Mouse (Mus musculus): ENCODE results near the gene Kcnq1.

DNA sequence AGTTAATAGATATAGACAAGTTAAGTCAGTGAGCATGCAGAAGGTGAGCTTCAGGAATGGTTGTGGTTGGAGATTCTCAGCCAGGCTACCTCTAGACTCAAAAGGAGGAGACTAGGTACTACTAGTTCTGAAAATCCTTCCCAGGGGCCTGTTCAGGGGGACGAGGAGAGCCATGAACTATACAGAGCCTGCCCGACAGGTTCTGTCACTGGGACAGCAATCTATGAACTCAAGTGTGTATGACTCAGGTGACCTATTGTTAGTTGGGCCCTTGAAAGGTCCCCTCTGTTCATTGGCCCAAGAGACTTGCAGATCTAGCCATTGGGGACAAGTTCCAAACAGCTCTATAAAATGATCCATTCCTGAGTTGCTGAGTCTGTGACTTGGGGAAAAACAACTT, 82.4 kb downstream of the Kcnq1 start:
- TF ChIP-seq ZNF384 (IDR thresholded peaks at IDR 0.05; ENCODE audit: low read depth, low read length) = no peak
- TF ChIP-seq ZC3H11A (IDR thresholded peaks at IDR 0.05; ENCODE audit: borderline replicate concordance, low read depth, low read length) = no peak
- no peak for TF ChIP-seq MAFK (IDR thresholded peaks at IDR 0.05; ENCODE audit: insufficient read depth, low read depth, low read length)
- no peak for TF ChIP-seq HCFC1 (IDR thresholded peaks at IDR 0.05; ENCODE audit: borderline replicate concordance, insufficient read depth, low read length)
- no peak for TF ChIP-seq CHD2 (IDR thresholded peaks at IDR 0.05; ENCODE audit: low read depth, low read length)

Measured in ES-E14 (cell line).